Mouse (Mus musculus) left cerebral cortex, postnatal 36 days (tissue): ENCODE data around the gene Pnpla2. TPM values are rescaled to one million over a fixed set of nuclear protein-coding genes. Genes with fewer than 3 reads are reported as not detected.

Source experiments
- DNase-seq, 2 experiments: peaks; one replicate each; pipeline ENCODE4 v3.0.0; 2021 to 2022; ENCODE audit warnings: low spot score in 2 of 2, mixed read lengths in 1 of 2
- intact Hi-C: fragments of 180-260 bp; cut with DNase I; formaldehyde crosslinking; loops from one replicate; pipeline ENCODE4 v1.15.1; 2025
- total RNA-seq, 2 experiments: library from RNA; stranded (reverse); gene quantifications; 2 replicates each; pipeline ENCODE4 v1.2.3; 2021

Gene Pnpla2
- total RNA-seq, 2 experiments from 2014 or later: 28.0 to 31.7 TPM

GRCm38 (mm10) chr7:141463824-141464602 is 9.0 kb downstream of the Pnpla2 start:
- intact Hi-C loops: no loop called here
- DNase-seq: no peak

GRCm38 (mm10) chr7:141464603-141465201 is 9.7 kb downstream of the Pnpla2 start:
- DNase-seq: no peak
- intact Hi-C loops: no loop called here

GRCm38 (mm10) chr7:141465388-141466044 is 10.5 kb downstream of the Pnpla2 start:
- no peak for DNase-seq
- intact Hi-C loops: no loop called here

- no peak for DNase-seq
- intact Hi-C loops: no loop called here
These were observed 11.0 kb downstream of the Pnpla2 start for GRCm38 (mm10) chr7:141466045-141466394.

- DNase-seq: no peak
- intact Hi-C loops: no loop called here
These were observed 11.7 kb downstream of the Pnpla2 start for GRCm38 (mm10) chr7:141466607-141467148.

GRCm38 (mm10) chr7:141467230-141468030 is 12.4 kb downstream of the Pnpla2 start, which contains the start of gene Cd151:
TSS of gene Cd151 (plus strand) at chr7:141467392.
- intact Hi-C loops: no loop called here
- DNase-seq: peak; percentile 70 to 74

- DNase-seq: no peak
- intact Hi-C loops: no loop called here
These were observed 13.1 kb downstream of the Pnpla2 start for GRCm38 (mm10) chr7:141468164-141468521.

- intact Hi-C loops: no loop called here
- DNase-seq: peak; percentile 50 to 58
These were observed 13.7 kb downstream of the Pnpla2 start for GRCm38 (mm10) chr7:141468522-141469211.

GRCm38 (mm10) chr7:141469352-141469751 is 14.4 kb downstream of the Pnpla2 start:
- intact Hi-C loops: no loop called here
- DNase-seq: no peak

- DNase-seq: no peak
- intact Hi-C loops: no loop called here
These were observed 15.1 kb downstream of the Pnpla2 start for GRCm38 (mm10) chr7:141469901-141470636.

GRCm38 (mm10) chr7:141470637-141470944 is 15.6 kb downstream of the Pnpla2 start:
- intact Hi-C loops: no loop called here
- DNase-seq: no peak

- DNase-seq: no peak
- intact Hi-C loops: no loop called here
These were observed 16.2 kb downstream of the Pnpla2 start for GRCm38 (mm10) chr7:141471236-141471635.

- intact Hi-C loops: no loop called here
These were observed 17.2 kb downstream of the Pnpla2 start for GRCm38 (mm10) chr7:141472226-141472625.

GRCm38 (mm10) chr7:141472763-141473162 is 17.8 kb downstream of the Pnpla2 start:
- intact Hi-C loops: no loop called here
- no peak for DNase-seq

More at GRCm38 (mm10) chr7:141472226-141472625, 17.2 kb downstream of the Pnpla2 start:
- DNase-seq: no peak

GRCm38 (mm10) chr7:141474160-141474559 is 19.2 kb downstream of the Pnpla2 start:
- DNase-seq: no peak
- intact Hi-C loops: no loop called here

- intact Hi-C loops: no loop called here
- peak; percentile 87 for DNase-seq
These were observed 20.2 kb downstream of the Pnpla2 start, which contains the start of the genes Polr2l and Tspan4 for GRCm38 (mm10) chr7:141475011-141475804. TSS of gene Polr2l (minus strand) at chr7:141475132. TSS of gene Tspan4 (plus strand) at chr7:141475240.

- intact Hi-C loops: no loop called here
These were observed 20.8 kb downstream of the Pnpla2 start for GRCm38 (mm10) chr7:141475805-141476158.

More at GRCm38 (mm10) chr7:141475805-141476158, 20.8 kb downstream of the Pnpla2 start:
- DNase-seq: no peak
